Mouse (Mus musculus): ENCODE measurements at regions not wholly inside any gene's neighbourhood (a gene's known extent, or its start where the extent isn't known, plus 50 kb on each side); places are given as distances from the start of the nearest gene placed in this dataset.

- H3K9ac ChIP-seq (ENCODE audit: low read depth, low read length), result no peak overlapping the region
- H3K4me3 ChIP-seq (ENCODE audit: low read depth, low read length), result no peak overlapping the region
- no peak overlapping the region for H3K27ac ChIP-seq (ENCODE audit: low read depth, low read length)
- no peaks in the 10 kb centered on the region for H3K36me3 ChIP-seq (ENCODE audit: control insufficient read depth, insufficient read depth, low read length)
- no peak overlapping the region for H3K4me2 ChIP-seq (replicated peaks; ENCODE audit: low read depth, low read length)
- no peaks in the 10 kb centered on the region for H3K27me3 ChIP-seq (ENCODE audit: control insufficient read depth, insufficient read depth, low read length)
- no peak for ATAC-seq (ENCODE audit: low FRiP score)
- H3K9me3 ChIP-seq (ENCODE audit: control insufficient read depth, low read length), result no peaks in the 10 kb centered on the region
- no peak for DNase-seq (ENCODE audit: low spot score)
- H3K4me1 ChIP-seq (replicated peaks; ENCODE audit: control insufficient read depth, insufficient read depth, low read length), result no peaks in the 10 kb centered on the region
- 74% methylated on average over 6 of the region's 6 CpGs for WGBS
Observed at GRCm38 (mm10) chr10:119146342-119146741, 93.5 kb downstream of the Cand1 start.

GRCm38 (mm10) chr10:119142866-119143265 is 97.0 kb downstream of the Cand1 start:
- ATAC-seq (ENCODE audit: low FRiP score), result no peak
- H3K4me1 ChIP-seq (replicated peaks; ENCODE audit: control insufficient read depth, insufficient read depth, low read length), result no peaks in the 10 kb centered on the region
- no peak overlapping the region for H3K4me2 ChIP-seq (replicated peaks; ENCODE audit: low read depth, low read length)
- no peak overlapping the region for H3K4me3 ChIP-seq (ENCODE audit: low read depth, low read length)
- whole genome bisulfite sequencing, result 95% methylated on average over 6 of the region's 6 CpGs
- H3K27me3 ChIP-seq (ENCODE audit: control insufficient read depth, insufficient read depth, low read length), result no peaks in the 10 kb centered on the region
- H3K9me3 ChIP-seq (ENCODE audit: control insufficient read depth, low read length), result no peaks in the 10 kb centered on the region
- no peaks in the 10 kb centered on the region for H3K36me3 ChIP-seq (ENCODE audit: control insufficient read depth, insufficient read depth, low read length)
- H3K9ac ChIP-seq (ENCODE audit: low read depth, low read length), result no peak overlapping the region
- no peak overlapping the region for H3K27ac ChIP-seq (ENCODE audit: low read depth, low read length)
- no peak for DNase-seq (ENCODE audit: low spot score)

GRCm38 (mm10) chr10:119142307-119142706 is 97.5 kb downstream of the Cand1 start:
- H3K4me1 ChIP-seq (replicated peaks; ENCODE audit: control insufficient read depth, insufficient read depth, low read length), result no peaks in the 10 kb centered on the region
- H3K9ac ChIP-seq (ENCODE audit: low read depth, low read length), result no peak overlapping the region
- no peak for ATAC-seq (ENCODE audit: low FRiP score)
- H3K36me3 ChIP-seq (ENCODE audit: control insufficient read depth, insufficient read depth, low read length), result no peaks in the 10 kb centered on the region
- H3K4me3 ChIP-seq (ENCODE audit: low read depth, low read length), result no peak overlapping the region
- H3K9me3 ChIP-seq (ENCODE audit: control insufficient read depth, low read length), result no peaks in the 10 kb centered on the region
- 86% methylated on average over 5 of the region's 5 CpGs for WGBS
- H3K4me2 ChIP-seq (replicated peaks; ENCODE audit: low read depth, low read length), result no peak overlapping the region
- no peak overlapping the region for H3K27ac ChIP-seq (ENCODE audit: low read depth, low read length)
- H3K27me3 ChIP-seq (ENCODE audit: control insufficient read depth, insufficient read depth, low read length), result no peaks in the 10 kb centered on the region
- DNase-seq (ENCODE audit: low spot score), result no peak

DNA sequence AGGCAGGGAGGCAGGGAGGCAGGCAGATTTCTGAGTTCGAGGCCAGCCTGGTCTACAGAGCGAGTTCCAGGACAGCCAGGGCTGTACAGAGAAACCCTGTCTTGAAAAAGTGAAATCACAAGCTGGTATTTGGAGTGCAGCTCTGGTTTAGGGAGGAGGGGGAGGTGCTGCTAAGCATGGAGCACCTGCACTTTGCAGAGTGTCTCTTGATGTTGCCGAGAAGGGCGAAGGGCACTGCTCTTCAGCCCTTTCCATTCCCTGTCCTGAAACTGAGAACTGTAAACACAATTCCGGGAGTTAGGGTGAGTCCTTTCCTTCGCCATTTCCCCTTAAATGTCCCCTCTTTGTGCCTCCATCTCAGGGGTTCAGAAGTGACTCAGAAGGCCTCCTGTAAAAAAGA is 101.6 kb downstream of the Cand1 start:
- Histone ChIP-seq H3K9ac (ENCODE audit: low read depth, low read length) (no peak overlapping the region), H3K4me2 (replicated peaks; ENCODE audit: low read depth, low read length) (no peak overlapping the region), H3K4me1 (replicated peaks; ENCODE audit: control insufficient read depth, insufficient read depth, low read length) (no peaks in the 10 kb centered on the region), H3K36me3 (ENCODE audit: control insufficient read depth, insufficient read depth, low read length) (no peaks in the 10 kb centered on the region), H3K27me3 (ENCODE audit: control insufficient read depth, insufficient read depth, low read length) (no peaks in the 10 kb centered on the region), H3K4me3 (ENCODE audit: low read depth, low read length) (no peak overlapping the region), H3K9me3 (ENCODE audit: control insufficient read depth, low read length) (no peaks in the 10 kb centered on the region), H3K27ac (ENCODE audit: low read depth, low read length) (no peak overlapping the region)
- WGBS, result 76% methylated on average over 6 of the region's 6 CpGs
- DNase-seq (ENCODE audit: low spot score) (no peak), ATAC-seq (ENCODE audit: low FRiP score) (no peak)

DNA sequence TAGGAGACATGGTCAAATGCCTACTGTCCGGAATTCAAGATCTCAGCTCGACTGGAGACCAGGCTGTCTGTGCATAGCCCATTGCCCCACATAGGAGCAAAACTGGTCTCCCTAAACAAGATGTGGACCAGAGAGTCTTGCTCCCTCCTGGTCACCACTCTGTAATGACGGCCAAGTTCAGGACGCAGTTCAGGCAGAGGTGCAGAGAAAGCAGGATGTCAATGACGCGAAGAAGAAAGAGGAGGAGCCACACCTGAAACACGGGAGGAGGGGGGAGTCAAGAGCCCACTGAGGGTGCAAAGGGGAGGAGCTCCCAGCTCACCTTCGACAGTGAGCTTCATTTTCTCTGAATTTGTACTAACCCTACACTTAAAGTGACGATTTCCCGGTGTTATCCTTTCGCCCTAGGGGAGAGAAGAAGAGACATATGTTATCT is 104.3 kb downstream of the Cand1 start:
- H3K9me3 ChIP-seq (ENCODE audit: control insufficient read depth, low read length), result no peaks in the 10 kb centered on the region
- no peak overlapping the region for H3K27ac ChIP-seq (ENCODE audit: low read depth, low read length)
- DNase-seq (ENCODE audit: low spot score) (no peak), ATAC-seq (ENCODE audit: low FRiP score) (no peak)
- H3K27me3 ChIP-seq (ENCODE audit: control insufficient read depth, insufficient read depth, low read length), result no peaks in the 10 kb centered on the region
- H3K4me1 ChIP-seq (replicated peaks; ENCODE audit: control insufficient read depth, insufficient read depth, low read length), result no peaks in the 10 kb centered on the region
- no peak overlapping the region for H3K9ac ChIP-seq (ENCODE audit: low read depth, low read length)
- no peak overlapping the region for H3K4me3 ChIP-seq (ENCODE audit: low read depth, low read length)
- 65% methylated on average over 11 of the region's 11 CpGs for WGBS
- H3K36me3 ChIP-seq (ENCODE audit: control insufficient read depth, insufficient read depth, low read length), result no peaks in the 10 kb centered on the region
- no peak overlapping the region for H3K4me2 ChIP-seq (replicated peaks; ENCODE audit: low read depth, low read length)

GRCm38 (mm10) chr10:119134797-119135488 is 104.9 kb downstream of the Cand1 start:
- H3K27ac ChIP-seq (ENCODE audit: low read depth, low read length), result no peak overlapping the region
- H3K36me3 ChIP-seq (ENCODE audit: control insufficient read depth, insufficient read depth, low read length), result no peaks in the 10 kb centered on the region
- no peak overlapping the region for H3K9ac ChIP-seq (ENCODE audit: low read depth, low read length)
- 54% methylated on average over 10 of the region's 10 CpGs for WGBS
- ATAC-seq (ENCODE audit: low FRiP score) (no peak), DNase-seq (ENCODE audit: low spot score) (no peak)
- no peaks in the 10 kb centered on the region for H3K27me3 ChIP-seq (ENCODE audit: control insufficient read depth, insufficient read depth, low read length)
- H3K9me3 ChIP-seq (ENCODE audit: control insufficient read depth, low read length), result no peaks in the 10 kb centered on the region
- no peak overlapping the region for H3K4me3 ChIP-seq (ENCODE audit: low read depth, low read length)
- H3K4me1 ChIP-seq (replicated peaks; ENCODE audit: control insufficient read depth, insufficient read depth, low read length), result no peaks in the 10 kb centered on the region
- H3K4me2 ChIP-seq (replicated peaks; ENCODE audit: low read depth, low read length), result no peak overlapping the region

- Histone ChIP-seq H3K27me3 (ENCODE audit: control insufficient read depth, insufficient read depth, low read length) (no peaks in the 10 kb centered on the region), H3K4me1 (replicated peaks; ENCODE audit: control insufficient read depth, insufficient read depth, low read length) (no peaks in the 10 kb centered on the region), H3K4me3 (ENCODE audit: low read depth, low read length) (no peak overlapping the region), H3K9me3 (ENCODE audit: control insufficient read depth, low read length) (no peaks in the 10 kb centered on the region), H3K36me3 (ENCODE audit: control insufficient read depth, insufficient read depth, low read length) (no peaks in the 10 kb centered on the region), H3K4me2 (replicated peaks; ENCODE audit: low read depth, low read length) (no peak overlapping the region), H3K27ac (ENCODE audit: low read depth, low read length) (no peak overlapping the region), H3K9ac (ENCODE audit: low read depth, low read length) (no peak overlapping the region)
- 39% methylated on average over 16 of the region's 16 CpGs for WGBS
- ATAC-seq (ENCODE audit: low FRiP score), result peak; percentile 66; the same call in 1 of the 2 replicates
- peak; percentile 57 for DNase-seq (ENCODE audit: low spot score)
Observed at GRCm38 (mm10) chr10:119131977-119132376, 107.9 kb downstream of the Cand1 start.

GRCm38 (mm10) chr10:119130676-119131075 is 109.2 kb downstream of the Cand1 start:
- DNase-seq (ENCODE audit: low spot score) (no peak), ATAC-seq (ENCODE audit: low FRiP score) (no peak)
- 82% methylated on average over 6 of the region's 6 CpGs for WGBS
- no peaks in the 10 kb centered on the region for H3K36me3 ChIP-seq (ENCODE audit: control insufficient read depth, insufficient read depth, low read length)
- no peak overlapping the region for H3K4me3 ChIP-seq (ENCODE audit: low read depth, low read length)
- H3K4me1 ChIP-seq (replicated peaks; ENCODE audit: control insufficient read depth, insufficient read depth, low read length), result no peaks in the 10 kb centered on the region
- no peaks in the 10 kb centered on the region for H3K27me3 ChIP-seq (ENCODE audit: control insufficient read depth, insufficient read depth, low read length)
- H3K9me3 ChIP-seq (ENCODE audit: control insufficient read depth, low read length), result no peaks in the 10 kb centered on the region
- no peak overlapping the region for H3K9ac ChIP-seq (ENCODE audit: low read depth, low read length)
- no peak overlapping the region for H3K27ac ChIP-seq (ENCODE audit: low read depth, low read length)
- no peak overlapping the region for H3K4me2 ChIP-seq (replicated peaks; ENCODE audit: low read depth, low read length)

DNA sequence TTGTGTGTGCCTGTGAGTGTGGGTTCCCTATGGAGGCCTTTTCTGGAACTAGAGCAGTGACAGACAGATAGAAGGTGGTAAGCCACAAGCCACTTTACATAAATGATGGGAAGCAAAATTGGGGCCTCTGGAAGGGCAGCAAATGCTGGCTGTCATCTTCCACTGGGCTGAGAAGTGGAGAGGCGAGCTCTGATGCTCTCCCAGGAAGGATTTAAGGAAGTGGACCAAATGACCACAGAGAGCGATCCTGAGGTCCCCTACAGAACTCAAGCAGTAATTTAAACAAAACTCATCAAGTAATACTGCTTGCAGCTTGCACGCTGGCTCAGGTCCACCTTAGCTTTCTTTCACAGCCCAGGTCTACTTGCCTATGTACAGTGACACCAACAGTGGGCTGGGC is 111.8 kb downstream of the Cand1 start:
- ATAC-seq (ENCODE audit: low FRiP score) (no peak), DNase-seq (ENCODE audit: low spot score) (no peak)
- H3K27ac ChIP-seq (ENCODE audit: low read depth, low read length), result no peak overlapping the region
- H3K9me3 ChIP-seq (ENCODE audit: control insufficient read depth, low read length), result no peaks in the 10 kb centered on the region
- no peaks in the 10 kb centered on the region for H3K27me3 ChIP-seq (ENCODE audit: control insufficient read depth, insufficient read depth, low read length)
- WGBS, result 100% methylated on average over 3 of the region's 3 CpGs
- H3K9ac ChIP-seq (ENCODE audit: low read depth, low read length), result no peak overlapping the region
- H3K4me3 ChIP-seq (ENCODE audit: low read depth, low read length), result no peak overlapping the region
- H3K4me1 ChIP-seq (replicated peaks; ENCODE audit: control insufficient read depth, insufficient read depth, low read length), result no peaks in the 10 kb centered on the region
- no peaks in the 10 kb centered on the region for H3K36me3 ChIP-seq (ENCODE audit: control insufficient read depth, insufficient read depth, low read length)
- no peak overlapping the region for H3K4me2 ChIP-seq (replicated peaks; ENCODE audit: low read depth, low read length)
